Mouse (Mus musculus): ENCODE measurements at regions not wholly inside any gene's neighbourhood (a gene's known extent, or its start where the extent isn't known, plus 50 kb on each side); places are given as distances from the start of the nearest gene placed in this dataset.
A peak's percentile ranks its signal among the peaks of the same experiment; 100 is the strongest.

DNA sequence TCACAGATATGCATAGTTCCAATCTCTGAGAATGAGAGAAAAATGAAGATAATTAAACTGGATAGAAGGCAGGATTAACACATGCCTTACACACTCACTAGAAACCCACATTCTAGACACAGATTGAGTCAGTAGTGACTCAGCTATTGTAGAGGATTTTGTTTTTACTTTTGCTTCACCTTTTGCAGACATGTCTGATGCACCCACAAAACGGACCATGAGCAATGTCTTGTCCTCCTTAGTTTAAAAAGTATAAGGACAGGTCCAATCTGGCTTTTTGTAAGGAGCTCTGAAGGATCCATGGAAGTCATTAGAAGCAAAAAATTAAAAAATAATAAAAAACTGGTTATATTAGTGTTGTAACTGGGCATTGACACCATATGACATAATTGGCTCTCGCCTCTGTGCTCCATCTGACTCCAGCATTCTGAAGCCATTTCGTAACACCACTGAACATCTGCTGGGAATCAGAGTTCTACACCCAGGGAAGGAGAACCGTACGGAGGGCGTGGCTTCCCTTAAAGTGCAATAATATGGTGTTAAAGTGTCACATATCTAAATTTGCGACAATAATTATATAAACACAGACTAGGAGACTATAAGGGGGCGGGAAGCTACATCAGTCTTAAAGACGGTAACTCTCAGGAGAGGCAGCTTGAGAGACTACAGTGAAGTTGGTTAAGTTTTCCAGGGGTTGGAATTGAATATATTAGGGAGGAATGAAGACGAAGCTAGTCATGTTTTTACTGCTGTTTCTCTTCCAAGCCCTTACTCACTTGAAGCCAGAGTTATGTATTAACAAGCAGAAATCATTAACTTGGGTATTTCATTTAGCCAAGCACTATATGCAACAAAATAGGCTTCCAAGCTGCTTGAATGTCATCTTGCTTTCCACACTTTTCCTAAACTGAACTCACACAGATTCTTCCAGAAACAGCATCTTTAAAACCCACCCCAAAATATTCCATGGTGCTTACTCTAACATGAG, 558.0 kb downstream of the Ebf1 start:
- DNase-seq = no peak

DNA sequence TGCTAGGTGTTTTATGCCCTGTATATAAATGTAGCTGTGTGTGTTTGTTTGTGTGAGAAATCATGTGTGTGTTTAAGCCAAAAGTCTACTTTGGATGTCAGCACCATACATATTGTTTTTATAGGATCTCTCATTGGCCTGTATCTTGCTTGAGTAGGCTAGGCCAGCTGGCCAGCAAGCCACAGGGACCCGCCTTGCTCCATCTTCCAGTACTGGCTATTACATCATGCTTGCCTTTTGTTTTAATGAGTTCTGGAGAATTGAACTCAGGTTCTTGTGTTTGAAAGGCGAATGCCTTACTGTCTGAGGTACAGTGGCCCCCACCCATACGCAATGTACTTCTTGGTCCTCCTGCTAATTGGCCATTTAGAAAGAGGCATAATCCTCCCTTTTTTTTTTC, 559.9 kb downstream of the Ebf1 start:
- no peak for DNase-seq

DNA sequence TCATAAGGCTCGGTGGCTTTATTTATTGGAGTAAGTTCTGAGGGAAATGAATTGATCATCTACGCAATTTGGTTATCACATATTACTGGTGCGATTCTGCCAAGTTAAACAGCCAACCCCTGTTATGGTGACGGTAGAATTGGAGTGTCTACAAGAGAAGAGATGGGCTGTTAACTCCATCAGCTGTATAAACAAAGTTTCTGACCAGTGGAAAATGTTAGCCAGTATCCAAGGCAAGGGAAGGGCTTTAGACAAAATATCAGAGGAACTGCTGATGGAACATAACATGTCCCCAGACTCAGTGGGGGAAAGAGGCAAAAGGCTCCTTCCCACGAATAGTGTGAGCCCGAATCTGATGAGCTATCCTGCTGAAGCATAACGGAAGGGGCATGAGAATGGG, 560.9 kb downstream of the Ebf1 start:
- no peak for DNase-seq

DNA sequence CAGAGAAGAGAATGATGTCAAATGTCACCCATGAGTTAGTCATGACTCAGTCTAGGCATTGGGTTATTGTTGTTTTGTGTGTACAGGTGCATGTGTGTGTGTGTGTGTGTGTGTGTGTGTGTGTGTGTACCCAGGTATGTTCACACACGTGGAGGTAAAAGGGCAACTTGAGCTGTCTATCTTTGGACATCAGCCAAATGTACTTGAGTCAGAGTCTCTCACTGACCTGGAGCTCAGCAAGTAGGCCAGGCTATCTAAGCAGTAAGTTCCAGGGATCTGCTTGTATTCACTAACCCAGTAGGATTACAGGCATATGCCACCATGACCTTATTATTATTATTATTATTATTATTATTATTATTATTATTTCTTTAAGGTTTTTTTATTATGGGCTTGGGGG, 561.9 kb downstream of the Ebf1 start:
- no peak for DNase-seq

DNA sequence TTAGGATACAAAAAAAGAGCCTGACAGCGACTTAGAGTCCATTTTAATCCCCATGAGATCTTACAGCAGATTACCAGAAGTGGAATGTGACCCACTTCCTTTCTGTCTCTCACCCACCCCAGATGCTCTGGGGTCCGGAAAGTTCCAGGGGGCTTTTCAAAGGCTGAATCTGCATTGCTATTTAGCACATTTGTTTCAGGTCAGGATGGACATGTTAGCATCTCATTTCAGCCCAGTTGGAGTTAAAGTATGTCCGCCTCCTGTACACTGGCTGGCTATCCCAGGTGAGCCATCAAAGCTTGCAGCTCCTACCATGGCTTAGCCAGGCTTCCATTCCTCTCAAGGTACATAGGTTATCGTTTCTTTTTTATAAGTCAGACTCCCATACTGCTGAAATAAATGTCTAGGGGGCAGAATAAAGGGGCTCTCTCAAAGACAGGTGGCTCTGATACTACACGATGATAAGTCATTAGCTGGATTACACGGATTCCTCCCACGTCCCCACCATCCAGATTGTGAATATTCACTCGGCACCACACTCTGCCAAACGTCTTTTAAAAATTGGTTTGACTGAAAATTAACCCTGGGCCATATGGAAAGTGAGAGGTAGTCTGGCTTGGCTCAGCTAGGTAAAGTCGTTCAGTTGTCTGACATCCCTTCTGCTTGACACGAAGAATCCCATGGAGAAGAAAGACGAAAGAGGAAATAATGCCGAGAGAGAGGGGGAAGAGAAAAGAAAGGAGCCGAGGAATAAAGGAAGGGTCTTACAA, 573.7 kb downstream of the Ebf1 start:
- no peak for DNase-seq

DNA sequence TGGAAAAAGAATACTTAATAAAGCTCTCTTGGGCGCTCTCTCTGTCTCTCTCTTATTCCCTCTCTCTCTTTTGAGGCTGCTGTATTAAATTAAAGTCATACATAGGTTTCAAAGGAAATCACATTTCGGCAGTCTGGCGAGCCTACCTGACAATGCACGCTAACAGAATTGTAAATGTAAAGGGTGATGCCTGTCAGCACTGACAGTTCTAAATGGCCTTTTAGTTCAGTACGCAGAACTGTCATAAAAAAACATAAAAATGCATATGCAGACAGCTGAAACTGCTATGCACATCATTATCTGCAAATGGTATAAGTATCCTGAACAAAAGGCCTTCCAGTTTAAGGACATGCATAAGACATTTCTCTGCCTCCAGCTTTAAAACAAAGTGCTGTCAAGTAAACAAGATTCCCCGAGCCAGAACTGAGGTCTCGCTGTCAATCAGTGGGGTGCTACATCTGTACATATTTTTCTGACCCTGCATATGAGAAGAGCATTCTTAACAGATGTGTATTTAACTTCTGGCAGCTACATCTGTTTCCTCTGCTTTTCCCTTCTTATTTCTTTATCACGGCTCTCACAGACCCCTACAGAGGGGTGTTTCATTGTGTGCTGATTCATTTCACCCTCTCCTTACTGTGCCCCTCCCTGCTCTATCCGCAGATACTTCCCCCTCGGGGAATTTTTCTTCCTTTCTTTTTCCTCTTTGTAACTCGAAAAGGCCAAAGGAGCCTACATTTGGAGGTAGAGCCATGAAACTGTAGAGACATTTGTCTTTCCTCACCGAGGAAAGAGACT, 574.5 kb downstream of the Ebf1 start:
- DNase-seq = no peak

DNA sequence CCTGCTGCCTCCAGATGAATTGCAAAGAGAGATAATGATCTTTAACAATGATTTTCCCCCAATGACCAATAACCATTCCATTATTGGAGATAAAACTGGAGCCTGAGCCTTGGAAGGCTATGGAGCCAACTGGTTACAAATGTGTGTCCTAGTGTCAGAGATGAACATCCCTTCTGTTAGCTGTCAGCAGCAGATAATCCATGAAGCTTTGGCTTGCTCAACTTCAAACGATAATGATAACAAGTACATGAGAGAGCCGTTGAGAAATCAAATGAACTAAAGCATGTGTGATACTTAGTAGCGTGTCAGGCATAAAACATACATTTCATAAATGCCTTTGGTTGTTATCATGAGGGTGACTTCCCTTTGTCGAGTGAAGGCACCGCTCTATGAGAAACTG, 576.2 kb downstream of the Ebf1 start:
- no peak for DNase-seq

DNA sequence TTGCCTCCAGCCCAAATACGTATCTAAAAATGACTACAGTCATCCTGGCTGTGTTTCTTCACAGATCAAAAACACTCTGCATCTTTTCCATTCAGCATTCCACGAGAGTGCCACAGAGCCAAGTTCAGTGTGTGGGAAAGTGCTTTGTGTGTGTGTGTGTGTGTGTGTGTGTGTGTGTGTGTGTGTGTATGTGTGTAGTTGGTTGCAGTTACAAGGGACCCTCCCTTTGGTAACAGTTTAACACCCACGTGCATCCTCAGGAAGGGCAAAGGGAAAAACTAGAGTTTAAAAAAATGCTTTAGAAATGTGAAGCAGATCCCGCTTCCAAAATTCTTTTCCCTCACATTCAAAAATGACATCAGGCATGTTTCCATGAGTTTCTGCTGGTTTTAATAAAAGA, 582.4 kb downstream of the Ebf1 start:
- no peak for DNase-seq

DNA sequence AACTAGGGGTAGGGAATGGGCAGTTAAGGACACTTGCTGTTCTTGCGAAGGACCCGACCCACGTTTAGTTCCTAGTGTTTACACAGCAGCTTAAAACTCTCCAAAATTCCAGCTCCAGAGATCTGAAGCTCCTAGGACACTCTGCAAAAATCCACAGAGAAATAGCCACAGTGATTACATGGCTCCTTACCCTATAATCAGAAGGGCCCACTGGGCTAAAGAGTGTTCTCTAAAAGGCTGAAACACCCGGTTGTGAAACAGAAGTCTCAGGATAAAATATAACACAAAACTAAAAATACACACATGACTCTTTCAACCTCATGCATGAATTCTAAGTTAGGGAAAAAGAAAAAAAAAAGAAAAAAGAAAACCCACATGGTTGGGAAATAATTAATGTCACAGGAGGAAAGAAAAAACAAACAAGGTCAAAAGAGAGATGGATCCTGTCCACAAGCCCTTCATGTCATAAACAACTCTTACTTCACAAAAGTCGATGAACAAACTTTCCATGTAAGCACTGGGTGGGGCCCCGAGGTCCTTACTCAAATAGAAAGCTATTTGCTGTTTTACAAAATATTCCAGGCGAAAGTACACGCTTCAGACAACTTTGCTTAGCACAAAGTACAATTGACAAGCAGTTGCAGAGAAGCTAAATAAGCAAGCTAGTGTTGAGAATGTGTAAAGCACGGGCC, 583.7 kb downstream of the Ebf1 start:
- no peak for DNase-seq

DNA sequence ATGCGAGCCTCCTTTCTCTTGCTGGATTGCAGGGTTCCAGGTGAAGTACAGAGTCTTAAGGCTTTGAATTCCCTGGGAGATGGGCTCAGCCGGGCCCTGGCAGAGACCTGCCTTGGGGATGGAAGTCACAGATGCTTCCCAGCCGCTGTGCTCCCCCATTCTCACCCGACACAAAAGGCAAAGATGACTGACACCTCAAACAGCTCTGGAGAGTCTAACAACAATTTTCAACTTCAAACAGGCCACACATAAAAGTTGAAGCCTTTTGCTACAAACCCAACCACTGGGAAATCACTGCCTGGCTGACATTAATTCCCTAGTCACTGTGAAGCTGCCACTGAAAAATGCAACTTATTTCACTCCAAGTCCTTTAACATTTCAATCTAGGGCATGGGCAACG, 586.3 kb downstream of the Ebf1 start:
- DNase-seq = no peak

DNA sequence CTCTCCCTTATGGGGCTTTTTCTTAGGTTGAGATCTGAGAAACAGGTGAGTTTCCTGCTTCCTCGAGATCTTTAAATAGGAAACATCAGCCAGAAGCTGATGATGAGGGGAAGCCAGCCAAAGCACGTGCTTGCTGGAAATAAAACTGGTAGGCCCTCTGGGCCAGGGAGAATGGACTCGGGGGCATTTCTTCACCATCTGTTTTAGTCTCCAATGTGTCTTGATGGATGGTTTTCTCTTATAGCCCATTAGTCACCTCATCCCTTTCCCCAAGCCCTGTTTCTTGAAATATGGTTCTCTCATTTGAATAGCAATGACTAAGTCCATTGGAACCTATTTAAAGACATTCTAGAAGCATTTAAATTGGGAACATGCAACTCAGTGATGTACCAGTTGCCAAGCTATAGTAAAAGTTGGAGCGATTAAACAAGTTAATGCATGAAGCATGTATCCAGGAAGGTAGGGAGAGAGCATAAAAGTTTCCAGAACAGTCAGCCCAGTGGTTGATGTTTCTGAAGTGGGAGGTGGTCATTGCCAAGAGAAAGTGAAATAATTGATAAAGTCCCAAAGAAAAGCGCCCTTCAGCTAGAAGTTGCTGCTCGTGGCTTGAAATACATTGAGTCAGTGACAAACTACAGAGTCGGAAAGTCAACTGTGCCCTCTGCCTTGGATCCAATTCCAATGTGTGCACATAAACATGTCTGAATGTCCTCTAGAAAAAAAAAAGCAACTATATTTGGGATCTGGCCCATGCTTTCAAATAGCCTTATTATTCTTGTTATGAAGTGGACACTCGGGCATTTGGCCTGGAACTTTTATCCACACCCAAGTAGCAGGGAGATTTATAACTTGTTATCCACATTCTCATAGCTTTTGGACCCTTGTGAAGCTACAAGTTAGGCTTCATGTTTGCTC, 589.8 kb downstream of the Ebf1 start:
- no peak for DNase-seq

DNA sequence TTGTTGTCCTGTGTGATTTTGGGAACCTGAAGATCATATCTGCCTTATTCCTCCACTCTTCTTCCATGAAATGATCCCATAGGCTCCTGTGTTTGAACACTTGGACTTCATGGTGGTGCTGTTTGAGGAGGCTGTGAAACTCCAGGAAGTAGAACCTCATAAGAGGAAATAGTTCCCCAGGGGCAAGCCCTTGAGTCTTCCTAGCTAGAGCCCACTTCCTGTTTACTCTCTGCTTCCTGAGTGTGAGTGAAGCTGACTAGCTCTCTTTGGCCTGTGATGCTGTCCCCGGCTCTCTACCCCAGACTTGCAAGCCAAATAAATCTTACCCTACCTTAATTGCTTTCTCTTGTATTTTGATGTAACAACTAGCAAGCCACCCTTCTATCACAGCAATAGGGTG, 597.0 kb downstream of the Ebf1 start:
- peak; percentile 8 to 13 for DNase-seq

DNA sequence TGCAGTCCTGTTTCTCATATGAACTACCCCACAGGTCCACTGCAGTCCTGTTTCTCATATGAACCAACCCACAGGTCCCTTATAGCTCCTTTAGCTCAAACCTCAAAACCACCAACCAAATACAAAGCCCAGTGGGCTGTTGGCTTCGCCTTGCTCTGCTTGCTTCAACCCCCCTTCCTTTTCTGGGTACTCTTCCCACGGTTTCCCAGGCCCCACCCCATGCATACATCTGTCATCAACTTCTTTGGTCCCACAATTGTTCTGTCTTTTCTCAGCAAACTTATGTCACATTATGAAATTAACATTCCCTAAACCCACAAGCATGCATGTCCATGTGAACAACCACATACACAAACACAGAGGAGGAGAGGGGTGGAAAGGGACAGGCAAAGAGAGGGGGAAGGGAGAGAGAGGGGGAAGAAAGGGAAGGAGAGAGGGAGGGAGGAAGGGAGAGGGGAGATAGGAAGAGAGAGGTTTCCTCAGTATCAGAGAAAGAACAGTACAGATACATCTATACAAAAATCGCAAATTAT, 599.9 kb downstream of the Ebf1 start:
- DNase-seq = no peak

DNA sequence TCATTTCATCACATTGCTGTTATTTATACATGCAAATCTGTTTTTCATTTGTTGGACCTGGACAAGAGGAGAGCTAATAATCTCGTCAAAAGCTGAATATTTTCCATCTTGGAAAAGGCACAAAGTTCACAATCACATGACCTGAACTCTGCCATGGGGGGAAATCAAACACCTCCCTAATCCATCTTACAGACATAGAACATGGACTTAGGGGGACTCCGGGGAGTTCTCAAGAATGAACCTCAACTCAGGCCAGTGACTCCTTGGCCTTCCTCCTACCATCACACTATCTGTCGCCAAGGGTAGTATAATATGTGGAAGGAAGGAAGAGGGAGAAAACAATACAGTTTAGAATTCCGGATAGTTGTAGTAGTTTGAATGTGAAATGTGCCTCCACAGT, 602.1 kb downstream of the Ebf1 start:
- no peak for DNase-seq

DNA sequence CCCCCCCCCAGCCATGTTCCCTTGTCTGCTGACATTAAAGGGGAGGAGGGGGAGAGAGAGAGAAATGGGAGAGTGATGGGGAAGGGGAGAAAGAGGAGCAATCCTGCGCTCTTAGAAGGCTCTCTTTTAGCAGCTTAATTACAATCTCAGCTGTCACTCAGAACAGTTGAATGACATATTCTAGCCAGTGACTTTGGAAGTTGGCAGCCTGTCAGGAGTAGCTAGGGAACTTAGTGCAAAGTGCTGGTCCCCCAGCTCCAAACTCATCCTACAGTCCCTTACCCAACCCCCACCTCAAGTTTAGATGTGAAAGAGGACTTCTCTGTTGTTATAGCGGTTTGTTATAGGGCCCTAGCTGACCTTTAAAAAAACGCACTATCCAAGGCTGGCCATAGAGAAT, 604.9 kb downstream of the Ebf1 start:
- no peak for DNase-seq

DNA sequence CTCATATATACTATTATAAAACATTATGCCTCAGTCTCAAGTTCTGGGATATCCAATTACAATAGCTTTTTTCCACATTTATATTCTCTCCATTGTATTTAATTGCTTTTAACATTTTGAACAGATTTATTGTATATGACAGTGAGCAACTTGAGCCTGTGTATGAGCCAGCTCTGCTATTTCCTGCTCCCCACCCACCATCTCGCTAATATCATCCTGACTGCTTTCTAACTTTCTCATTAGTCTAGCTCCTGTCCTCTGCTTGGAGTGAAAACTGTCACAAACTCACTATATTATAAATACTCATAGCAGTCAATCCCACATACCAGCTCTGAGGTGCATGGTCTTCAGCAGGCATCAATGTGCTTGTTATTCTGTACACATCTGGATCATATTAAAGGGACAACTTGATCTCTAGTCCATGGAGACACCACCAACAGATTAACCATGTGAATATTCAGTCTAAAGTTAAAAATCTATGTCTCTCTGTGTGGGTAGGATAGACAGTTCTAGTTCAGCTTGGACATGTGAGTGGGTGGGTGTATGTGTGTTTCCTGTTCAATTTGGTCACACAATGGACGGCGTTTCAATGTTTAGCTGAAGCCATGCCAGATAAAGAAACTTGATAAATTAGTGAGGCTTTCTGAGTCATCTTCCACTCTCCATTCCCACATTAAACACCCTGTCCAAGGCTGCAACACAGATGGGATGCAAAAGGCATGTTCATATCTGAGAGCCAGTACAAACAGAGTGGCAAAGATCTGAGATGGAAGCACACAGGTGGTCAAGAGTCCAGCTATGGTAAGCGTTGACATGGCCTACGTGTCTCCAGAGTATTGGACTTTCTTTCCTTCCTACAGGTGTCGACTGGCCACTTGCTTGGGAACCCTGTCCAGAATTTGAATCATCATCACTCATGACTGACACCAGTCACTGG, 616.1 kb upstream of the Clint1 start:
- no peak for DNase-seq

DNA sequence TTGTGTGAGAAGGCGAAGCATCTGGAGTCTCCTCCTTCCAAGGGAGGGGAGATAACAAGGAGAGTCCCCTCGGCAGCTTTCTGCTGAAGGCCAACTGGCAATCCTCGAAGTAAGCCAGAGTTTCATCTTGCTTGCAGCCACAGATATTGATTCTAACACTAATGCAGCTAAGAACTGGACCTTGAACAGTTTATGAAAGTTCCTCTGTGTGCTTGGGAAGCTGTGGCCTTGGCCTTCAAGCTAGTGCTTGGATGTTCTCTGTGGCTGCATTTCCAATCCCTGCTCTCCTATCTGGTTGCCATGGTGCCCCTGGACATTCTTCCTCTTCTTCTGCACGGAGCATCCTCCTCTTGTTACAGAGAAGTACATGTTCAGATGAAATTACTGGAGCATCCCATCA, 614.8 kb upstream of the Clint1 start:
- DNase-seq = no peak

DNA sequence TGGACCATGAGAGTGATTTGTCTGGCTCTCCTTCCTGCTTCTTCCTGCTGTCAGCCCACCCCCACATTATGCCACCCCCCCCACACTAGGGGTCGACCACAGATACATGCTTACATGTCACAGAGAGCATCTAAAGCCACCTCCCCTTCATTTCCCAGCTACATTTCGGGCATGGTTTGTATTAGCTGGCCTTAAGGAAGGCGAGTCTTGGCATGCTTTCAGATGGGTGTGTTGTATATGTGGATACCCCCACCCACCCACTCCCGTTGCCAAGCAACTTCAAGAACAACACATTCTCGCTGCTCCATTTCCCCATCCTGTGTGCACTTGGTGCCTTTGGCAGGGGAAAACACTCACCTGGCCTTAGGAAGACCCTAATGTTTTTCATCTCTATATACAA, 612.8 kb upstream of the Clint1 start:
- DNase-seq = no peak

DNA sequence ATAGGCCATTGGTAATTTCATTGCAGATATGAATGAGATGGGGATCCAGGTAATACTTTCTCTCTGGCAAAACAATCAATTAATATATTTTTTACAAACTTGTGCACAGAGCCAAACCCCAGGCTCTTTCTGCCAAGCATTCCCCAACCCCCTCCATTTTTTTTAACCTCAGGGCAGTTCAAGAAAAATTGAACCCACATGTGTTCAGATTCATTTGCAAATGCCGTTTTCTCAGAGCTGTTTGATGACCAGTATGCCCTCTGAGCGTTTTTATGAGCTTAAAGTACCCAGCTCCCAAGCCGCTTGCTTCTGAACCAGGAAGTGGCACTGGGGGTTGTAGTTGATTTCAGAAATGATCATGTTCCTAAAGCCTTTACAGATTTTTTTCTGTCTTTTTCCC, 611.4 kb upstream of the Clint1 start:
- no peak for DNase-seq

DNA sequence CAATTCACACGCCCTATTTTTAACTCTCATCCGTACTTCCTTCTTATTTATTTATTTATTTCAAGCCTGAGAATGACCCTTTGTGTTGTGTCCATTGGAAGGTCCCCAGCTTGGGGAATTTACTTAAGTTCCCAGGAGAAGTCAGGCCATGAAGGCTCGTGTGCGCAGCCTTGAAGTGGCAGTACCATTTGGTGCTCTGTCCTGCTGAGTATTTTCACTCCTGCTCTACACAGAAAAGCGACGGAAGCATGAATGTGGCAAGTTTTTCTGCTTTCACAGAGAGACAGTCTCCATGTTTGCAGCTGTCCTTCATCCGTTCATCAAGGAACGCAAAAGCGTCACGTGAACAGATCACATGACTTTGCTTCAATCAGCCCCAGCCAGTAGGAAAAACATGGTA, 610.2 kb upstream of the Clint1 start:
- DNase-seq = no peak
